Mouse (Mus musculus) liver, embryonic 13.5 days (tissue): ENCODE results near the gene Atg9b. TPM values are rescaled to one million over a fixed set of nuclear protein-coding genes. Genes with fewer than 3 reads are reported as not detected.
A peak's percentile ranks its signal among the peaks of the same experiment; 100 is the strongest.

Source experiments
- ATAC-seq: fragments of 200-750 bp; cut with Nextera tagmentation; 2 replicates; pipeline ENCODE4 v1.8.0; 2017; ENCODE audit warnings: low read depth, mild to moderate bottlenecking, moderate number of reproducible peaks, moderate library complexity
- DNase-seq: peaks from one replicate; pipeline ENCODE4 v3.0.0; 2022
- H3K27ac ChIP-seq: fragments of 300-500 bp; sonication (generic); 2 replicates; pipeline ENCODE4 v1.5.1; 2015; ENCODE audit warnings: moderate library complexity, mild to moderate bottlenecking, inconsistent platforms
- H3K27me3 ChIP-seq: fragments of 300-500 bp; sonication (generic); 2 replicates; pipeline ENCODE4 v1.6.1; 2015; ENCODE audit warnings: mild to moderate bottlenecking, inconsistent platforms
- H3K36me3 ChIP-seq: fragments of 300-500 bp; sonication (generic); 2 replicates; pipeline ENCODE4 v1.6.1; 2015; ENCODE audit warnings: mild to moderate bottlenecking, inconsistent platforms
- H3K4me1 ChIP-seq: fragments of 300-500 bp; sonication (generic); replicated peaks from 2 replicates; pipeline ENCODE4 v1.6.1; 2015; ENCODE audit warnings: inconsistent platforms
- H3K4me2 ChIP-seq: fragments of 300-500 bp; sonication (generic); 2 replicates; pipeline ENCODE4 v1.6.1; 2015; ENCODE audit warnings: inconsistent platforms, mild to moderate bottlenecking, moderate library complexity
- H3K4me3 ChIP-seq: fragments of 300-500 bp; sonication (generic); replicated peaks from 2 replicates; pipeline ENCODE4 v1.5.1; 2015; ENCODE audit warnings: mild to moderate bottlenecking, inconsistent platforms
- H3K9ac ChIP-seq: fragments of 300-500 bp; sonication (generic); 2 replicates; pipeline ENCODE4 v1.6.1; 2015; ENCODE audit warnings: mild to moderate bottlenecking, inconsistent platforms
- H3K9me3 ChIP-seq: fragments of 300-500 bp; sonication (generic); replicated peaks from 2 replicates; pipeline ENCODE4 v1.6.1; 2016; ENCODE audit warnings: inconsistent platforms
- WGBS: fragments of 180-500 bp; shearing (Covaris S2); methylation state at CpG from one replicate; pipeline ENCODE4 v1.1.7; 2015; ENCODE audit not compliant: insufficient replicate concordance; 5-methylcytosine and 5-hydroxymethylcytosine counted together
- polyA plus RNA-seq: library from polyadenylated mRNA; unstranded; fragments of >200 nt; fragmentation: Nextera tagmentation; extraction: Ambion mirVana; gene quantifications from 2 replicates; pipeline ENCODE4 v1.2.1, GENCODE M21; 2015

Gene Atg9b
- polyA plus RNA-seq, 1 experiment from 2014 or later = 0.56 TPM

GRCm38 (mm10) chr5:24347186-24347875, 44.6 kb downstream of the Atg9b start:
- DNase-seq (no peak), ATAC-seq (no peak)
- WGBS = 58% methylated on average over 7 of the region's 7 CpGs
- no peaks in the 10 kb centered on the region for H3K9me3 ChIP-seq
- peaks cover 75% of the 10 kb centered on the region for H3K4me1 ChIP-seq
- no peak overlapping the region for H3K9ac ChIP-seq
- H3K27me3 ChIP-seq = peaks cover 66% of the 10 kb centered on the region
- no peaks in the 10 kb centered on the region for H3K36me3 ChIP-seq
- H3K4me3 ChIP-seq = no peak overlapping the region
- peak overlapping the region; percentile 74; the same call in 1 of the 2 replicates for H3K4me2 ChIP-seq
- no peak overlapping the region for H3K27ac ChIP-seq

GRCm38 (mm10) chr5:24346313-24346712, 45.6 kb downstream of the Atg9b start:
- Histone ChIP-seq H3K36me3 (no peaks in the 10 kb centered on the region), H3K27me3 (peaks cover 56% of the 10 kb centered on the region), H3K4me2 (no peak overlapping the region), H3K27ac (no peak overlapping the region), H3K4me3 (no peak overlapping the region), H3K4me1 (peaks cover 70% of the 10 kb centered on the region), H3K9ac (no peak overlapping the region), H3K9me3 (no peaks in the 10 kb centered on the region)
- ATAC-seq (no peak), DNase-seq (no peak)
- 32% methylated on average over 7 of the region's 7 CpGs for WGBS

GRCm38 (mm10) chr5:24344477-24345051, 47.4 kb downstream of the Atg9b start:
- Histone ChIP-seq H3K36me3 (no peaks in the 10 kb centered on the region), H3K27me3 (peaks cover 39% of the 10 kb centered on the region), H3K4me2 (no peak overlapping the region), H3K27ac (no peak overlapping the region), H3K9me3 (no peaks in the 10 kb centered on the region), H3K9ac (no peak overlapping the region), H3K4me3 (no peak overlapping the region), H3K4me1 (peaks cover 64% of the 10 kb centered on the region)
- ATAC-seq (no peak), DNase-seq (no peak)
- 19% methylated on average over 12 of the region's 12 CpGs for WGBS

GRCm38 (mm10) chr5:24343977-24344436, 47.9 kb downstream of the Atg9b start:
- H3K4me1 ChIP-seq = peaks cover 61% of the 10 kb centered on the region
- ATAC-seq (peak; percentile 62), DNase-seq (no peak)
- H3K27me3 ChIP-seq = peaks cover 33% of the 10 kb centered on the region
- no peaks in the 10 kb centered on the region for H3K36me3 ChIP-seq
- WGBS = 25% methylated on average over 2 of the region's 2 CpGs
- no peak overlapping the region for H3K4me2 ChIP-seq
- no peak overlapping the region for H3K9ac ChIP-seq
- no peaks in the 10 kb centered on the region for H3K9me3 ChIP-seq
- no peak overlapping the region for H3K4me3 ChIP-seq
- no peak overlapping the region for H3K27ac ChIP-seq

- no peak overlapping the region for H3K4me2 ChIP-seq
- H3K27me3 ChIP-seq = peaks cover 27% of the 10 kb centered on the region
- peak overlapping the region; percentile 53 for H3K27ac ChIP-seq
- H3K9me3 ChIP-seq = no peaks in the 10 kb centered on the region
- ATAC-seq (no peak), DNase-seq (no peak)
- no peak overlapping the region for H3K4me3 ChIP-seq
- H3K9ac ChIP-seq = no peak overlapping the region
- H3K4me1 ChIP-seq = peaks cover 55% of the 10 kb centered on the region
- H3K36me3 ChIP-seq = no peaks in the 10 kb centered on the region
Measured at GRCm38 (mm10) chr5:24343379-24343778, 48.6 kb downstream of the Atg9b start.

GRCm38 (mm10) chr5:24342966-24343365, 49.0 kb downstream of the Atg9b start:
- Histone ChIP-seq H3K27ac (peak overlapping the region; percentile 53; the same call in 1 of the 2 replicates), H3K9ac (no peak overlapping the region), H3K27me3 (peaks cover 23% of the 10 kb centered on the region), H3K36me3 (no peaks in the 10 kb centered on the region), H3K4me2 (no peak overlapping the region), H3K9me3 (no peaks in the 10 kb centered on the region), H3K4me1 (peaks cover 51% of the 10 kb centered on the region), H3K4me3 (no peak overlapping the region)
- 52% methylated on average over 8 of the region's 8 CpGs for WGBS
- ATAC-seq = no peak; the same call in 1 of the 2 replicates
- DNase-seq = no peak

- no peak overlapping the region for H3K9ac ChIP-seq
- no peak overlapping the region for H3K4me2 ChIP-seq
- no peak overlapping the region for H3K27ac ChIP-seq
Measured at GRCm38 (mm10) chr5:24342205-24342963, 49.6 kb downstream of the Atg9b start.

GRCm38 (mm10) chr5:24337821-24338220, 54.1 kb downstream of the Atg9b start:
- ATAC-seq = no peak
- Histone ChIP-seq H3K4me1 (peaks cover 16% of the 10 kb centered on the region), H3K9ac (no peak overlapping the region), H3K27ac (no peak overlapping the region), H3K4me2 (no peak overlapping the region), H3K36me3 (no peaks in the 10 kb centered on the region), H3K27me3 (peaks cover 3% of the 10 kb centered on the region; the same call in 1 of the 2 replicates), H3K4me3 (no peak overlapping the region), H3K9me3 (no peaks in the 10 kb centered on the region)
- DNase-seq = no peak
- WGBS = 28% methylated on average over 2 of the region's 2 CpGs

More at GRCm38 (mm10) chr5:24342205-24342963, 49.6 kb downstream of the Atg9b start:
- ATAC-seq (no peak), DNase-seq (no peak)
- Histone ChIP-seq H3K36me3 (no peaks in the 10 kb centered on the region), H3K9me3 (no peaks in the 10 kb centered on the region), H3K4me1 (peaks cover 47% of the 10 kb centered on the region), H3K27me3 (peaks cover 17% of the 10 kb centered on the region), H3K4me3 (no peak overlapping the region)
- 65% methylated on average over 14 of the region's 14 CpGs for WGBS

GRCm38 (mm10) chr5:24337366-24337765, 54.6 kb downstream of the Atg9b start:
- Histone ChIP-seq H3K4me3 (no peak overlapping the region), H3K9ac (no peak overlapping the region), H3K27ac (no peak overlapping the region), H3K4me1 (peaks cover 11% of the 10 kb centered on the region), H3K27me3 (peaks cover 3% of the 10 kb centered on the region; the same call in 1 of the 2 replicates), H3K9me3 (no peaks in the 10 kb centered on the region), H3K36me3 (no peaks in the 10 kb centered on the region), H3K4me2 (no peak overlapping the region)
- DNase-seq (no peak), ATAC-seq (no peak)
- WGBS = 12% methylated on average over 9 of the region's 9 CpGs

- H3K27ac ChIP-seq = no peak overlapping the region
- no peaks in the 10 kb centered on the region for H3K36me3 ChIP-seq
- peaks cover 5% of the 10 kb centered on the region for H3K4me1 ChIP-seq
- no peak for DNase-seq
- no peak overlapping the region for H3K4me2 ChIP-seq
- 17% methylated on average over 3 of the region's 3 CpGs for WGBS
- H3K4me3 ChIP-seq = no peak overlapping the region
- ATAC-seq = 0 out of 2 replicates have a peak, but pooled peaks have one; percentile 30
- H3K27me3 ChIP-seq = peaks cover 3% of the 10 kb centered on the region; the same call in 1 of the 2 replicates
- H3K9ac ChIP-seq = no peak overlapping the region
- H3K9me3 ChIP-seq = no peaks in the 10 kb centered on the region
Measured at GRCm38 (mm10) chr5:24335888-24336511, 55.9 kb downstream of the Atg9b start.

- Histone ChIP-seq H3K4me3 (no peak overlapping the region), H3K9ac (no peak overlapping the region), H3K27me3 (peaks cover 9% of the 10 kb centered on the region), H3K36me3 (no peaks in the 10 kb centered on the region), H3K9me3 (no peaks in the 10 kb centered on the region), H3K4me1 (peaks cover 5% of the 10 kb centered on the region), H3K27ac (no peak overlapping the region), H3K4me2 (no peak overlapping the region)
- ATAC-seq (no peak), DNase-seq (no peak)
- whole genome bisulfite sequencing = 18% methylated on average over 3 of the region's 3 CpGs
Measured at GRCm38 (mm10) chr5:24334749-24335148, 57.2 kb downstream of the Atg9b start.
